Mouse (Mus musculus): ENCODE results near the gene Tbk1. TPM values are rescaled to one million over a fixed set of nuclear protein-coding genes. Genes with fewer than 3 reads are reported as not detected.

Gene Tbk1
- polyA plus RNA-seq, 1 experiment from 2014 or later: 27.3 TPM

- Histone ChIP-seq H3K27ac (ENCODE audit: low read depth, low read length) (no peak overlapping the region), H3K4me2 (replicated peaks; ENCODE audit: low read depth) (no peak overlapping the region), H3K9ac (ENCODE audit: low read depth, low read length) (no peak overlapping the region), H3K9me3 (ENCODE audit: control insufficient read depth) (no peaks in the 10 kb centered on the region), H3K27me3 (replicated peaks; ENCODE audit: control insufficient read depth, insufficient read depth, low read length) (no peaks in the 10 kb centered on the region), H3K4me1 (replicated peaks; ENCODE audit: control insufficient read depth, insufficient read depth, low read length) (no peaks in the 10 kb centered on the region), H3K36me3 (ENCODE audit: control insufficient read depth, insufficient read depth) (peaks cover 62% of the 10 kb centered on the region), H3K4me3 (ENCODE audit: low read depth, low read length) (no peak overlapping the region)
- TF ChIP-seq CTCF (IDR thresholded peaks at IDR 0.05; ENCODE audit: low read depth): no peak
- 82% methylated on average over 8 of the region's 8 CpGs for WGBS
- ATAC-seq: no peak
Measured at GRCm38 (mm10) chr10:121564447-121564846, 22.1 kb downstream of the Tbk1 start.

GRCm38 (mm10) chr10:121558231-121558630, 28.4 kb downstream of the Tbk1 start:
- Histone ChIP-seq H3K4me3 (ENCODE audit: low read depth, low read length) (no peak overlapping the region), H3K9me3 (ENCODE audit: control insufficient read depth) (no peaks in the 10 kb centered on the region), H3K27ac (ENCODE audit: low read depth, low read length) (no peak overlapping the region), H3K9ac (ENCODE audit: low read depth, low read length) (no peak overlapping the region), H3K4me2 (replicated peaks; ENCODE audit: low read depth) (no peak overlapping the region), H3K36me3 (ENCODE audit: control insufficient read depth, insufficient read depth) (peaks cover 75% of the 10 kb centered on the region), H3K27me3 (replicated peaks; ENCODE audit: control insufficient read depth, insufficient read depth, low read length) (no peaks in the 10 kb centered on the region), H3K4me1 (replicated peaks; ENCODE audit: control insufficient read depth, insufficient read depth, low read length) (no peaks in the 10 kb centered on the region)
- ATAC-seq: no peak
- no peak for TF ChIP-seq CTCF (IDR thresholded peaks at IDR 0.05; ENCODE audit: low read depth)
- 68% methylated on average over 2 of the region's 2 CpGs for WGBS

GRCm38 (mm10) chr10:121556263-121556662, 30.3 kb downstream of the Tbk1 start:
- Histone ChIP-seq H3K36me3 (ENCODE audit: control insufficient read depth, insufficient read depth) (peaks cover 82% of the 10 kb centered on the region), H3K27ac (ENCODE audit: low read depth, low read length) (no peak overlapping the region), H3K27me3 (replicated peaks; ENCODE audit: control insufficient read depth, insufficient read depth, low read length) (no peaks in the 10 kb centered on the region), H3K9me3 (ENCODE audit: control insufficient read depth) (no peaks in the 10 kb centered on the region), H3K4me2 (replicated peaks; ENCODE audit: low read depth) (no peak overlapping the region), H3K4me3 (ENCODE audit: low read depth, low read length) (no peak overlapping the region), H3K4me1 (replicated peaks; ENCODE audit: control insufficient read depth, insufficient read depth, low read length) (no peaks in the 10 kb centered on the region), H3K9ac (ENCODE audit: low read depth, low read length) (no peak overlapping the region)
- 74% methylated on average over 6 of the region's 6 CpGs for WGBS
- TF ChIP-seq CTCF (IDR thresholded peaks at IDR 0.05; ENCODE audit: low read depth): peak; percentile 65
- ATAC-seq: no peak

GRCm38 (mm10) chr10:121550334-121550733, 36.3 kb downstream of the Tbk1 start:
- no peak for ATAC-seq
- no peak for TF ChIP-seq CTCF (IDR thresholded peaks at IDR 0.05; ENCODE audit: low read depth)
- peaks cover 94% of the 10 kb centered on the region for H3K36me3 ChIP-seq (ENCODE audit: control insufficient read depth, insufficient read depth)

GRCm38 (mm10) chr10:121549670-121550069, 36.9 kb downstream of the Tbk1 start:
- no peak overlapping the region for H3K27ac ChIP-seq (ENCODE audit: low read depth, low read length)
- no peak overlapping the region for H3K4me2 ChIP-seq (replicated peaks; ENCODE audit: low read depth)
- H3K9ac ChIP-seq (ENCODE audit: low read depth, low read length): no peak overlapping the region
- H3K9me3 ChIP-seq (ENCODE audit: control insufficient read depth): no peaks in the 10 kb centered on the region
- ATAC-seq: no peak
- H3K36me3 ChIP-seq (ENCODE audit: control insufficient read depth, insufficient read depth): peaks cover 89% of the 10 kb centered on the region
- no peak for TF ChIP-seq CTCF (IDR thresholded peaks at IDR 0.05; ENCODE audit: low read depth)
- no peaks in the 10 kb centered on the region for H3K4me1 ChIP-seq (replicated peaks; ENCODE audit: control insufficient read depth, insufficient read depth, low read length)
- no peaks in the 10 kb centered on the region for H3K27me3 ChIP-seq (replicated peaks; ENCODE audit: control insufficient read depth, insufficient read depth, low read length)
- no peak overlapping the region for H3K4me3 ChIP-seq (ENCODE audit: low read depth, low read length)
- 86% methylated on average over 5 of the region's 5 CpGs for WGBS

More at GRCm38 (mm10) chr10:121550334-121550733, 36.3 kb downstream of the Tbk1 start:
- Histone ChIP-seq H3K9ac (ENCODE audit: low read depth, low read length) (no peak overlapping the region), H3K27me3 (replicated peaks; ENCODE audit: control insufficient read depth, insufficient read depth, low read length) (no peaks in the 10 kb centered on the region), H3K4me3 (ENCODE audit: low read depth, low read length) (no peak overlapping the region), H3K9me3 (ENCODE audit: control insufficient read depth) (no peaks in the 10 kb centered on the region), H3K27ac (ENCODE audit: low read depth, low read length) (no peak overlapping the region), H3K4me1 (replicated peaks; ENCODE audit: control insufficient read depth, insufficient read depth, low read length) (no peaks in the 10 kb centered on the region), H3K4me2 (replicated peaks; ENCODE audit: low read depth) (no peak overlapping the region)
- 84% methylated on average over 9 of the region's 9 CpGs for WGBS

- Histone ChIP-seq H3K9ac (ENCODE audit: low read depth, low read length) (no peak overlapping the region), H3K4me1 (replicated peaks; ENCODE audit: control insufficient read depth, insufficient read depth, low read length) (no peaks in the 10 kb centered on the region), H3K36me3 (ENCODE audit: control insufficient read depth, insufficient read depth) (peaks cover 66% of the 10 kb centered on the region), H3K4me2 (replicated peaks; ENCODE audit: low read depth) (no peak overlapping the region), H3K27ac (ENCODE audit: low read depth, low read length) (no peak overlapping the region), H3K4me3 (ENCODE audit: low read depth, low read length) (no peak overlapping the region), H3K27me3 (replicated peaks; ENCODE audit: control insufficient read depth, insufficient read depth, low read length) (no peaks in the 10 kb centered on the region), H3K9me3 (ENCODE audit: control insufficient read depth) (no peaks in the 10 kb centered on the region)
- ATAC-seq: no peak
- WGBS: 89% methylated on average over 6 of the region's 6 CpGs
- no peak for TF ChIP-seq CTCF (IDR thresholded peaks at IDR 0.05; ENCODE audit: low read depth)
Measured at GRCm38 (mm10) chr10:121547162-121547561, 39.4 kb downstream of the Tbk1 start.

GRCm38 (mm10) chr10:121543577-121543976, 43.0 kb downstream of the Tbk1 start:
- no peak for TF ChIP-seq CTCF (IDR thresholded peaks at IDR 0.05; ENCODE audit: low read depth)
- 0 out of 2 replicates have a peak, but pooled peaks have one; percentile 38 for ATAC-seq
- no peaks in the 10 kb centered on the region for H3K27me3 ChIP-seq (replicated peaks; ENCODE audit: control insufficient read depth, insufficient read depth, low read length)
- H3K27ac ChIP-seq (ENCODE audit: low read depth, low read length): no peak overlapping the region
- no peak overlapping the region for H3K9ac ChIP-seq (ENCODE audit: low read depth, low read length)
- no peaks in the 10 kb centered on the region for H3K4me1 ChIP-seq (replicated peaks; ENCODE audit: control insufficient read depth, insufficient read depth, low read length)
- 95% methylated on average over 6 of the region's 6 CpGs for WGBS
- H3K9me3 ChIP-seq (ENCODE audit: control insufficient read depth): no peaks in the 10 kb centered on the region
- H3K4me3 ChIP-seq (ENCODE audit: low read depth, low read length): no peak overlapping the region
- peaks cover 32% of the 10 kb centered on the region for H3K36me3 ChIP-seq (ENCODE audit: control insufficient read depth, insufficient read depth)
- no peak overlapping the region for H3K4me2 ChIP-seq (replicated peaks; ENCODE audit: low read depth)
